9 mouse cellular contexts compared by ENCODE assay signal in genomic region chr7:110628611-110629354, GRCm38 (mm10). TPM values are rescaled to one million over a fixed set of nuclear protein-coding genes. Genes with fewer than 3 reads are reported as not detected.
A peak's percentile ranks its signal among the peaks of the same experiment; 100 is the strongest.
DNase-seq lines count a peak whose midpoint lies in the region; ATAC-seq and TF ChIP-seq lines count a peak whose summit lies in the region.
"Had no signal": no experiment of that assay in that cellular context is flagged by ENCODE, and none has a peak within 500 bp of the region (broad histone marks: within the 10 kb centered on the region; RNA-seq: fewer than 3 reads in every experiment).

No protein-coding gene starts in this region.

- no peak for ATAC-seq in embryonic facial prominence, embryonic 12.5 days (ENCODE audit: insufficient number of reproducible peaks, insufficient read depth, low FRiP score, low TSS enrichment)
- ATAC-seq in limb, embryonic 12.5 days (ENCODE audit: insufficient number of reproducible peaks, insufficient read depth, low FRiP score, low TSS enrichment, low read depth) = no peak
- ATAC-seq in neural tube, embryonic 14.5 days (ENCODE audit: low read depth) = 0 out of 2 replicates have a peak, but pooled peaks have one; percentile 10

- under 1% methylated on average over 33 of the region's 33 CpGs for WGBS in embryonic facial prominence, embryonic 12.5 days
- under 1% methylated on average over 33 of the region's 33 CpGs for WGBS in limb, embryonic 12.5 days
- WGBS in neural tube, embryonic 14.5 days = under 1% methylated on average over 33 of the region's 33 CpGs

- H3K9ac ChIP-seq in ES-Bruce4 (ENCODE audit: low read depth, poor library complexity, severe bottlenecking) = peak overlapping the region; percentile 7; the same call in 1 of the 2 replicates
- H3K9ac ChIP-seq in embryonic facial prominence, embryonic 12.5 days = peak overlapping the region; percentile 38; the same call in 1 of the 2 replicates
- H3K9ac ChIP-seq in limb, embryonic 12.5 days (replicated peaks) = peak overlapping the region; percentile 51
- H3K9ac ChIP-seq in neural tube, embryonic 14.5 days (replicated peaks; ENCODE audit: low read depth, low read length) = peak overlapping the region; percentile 37

- TF ChIP-seq POLR2A in ES-Bruce4 (IDR thresholded peaks at IDR 0.05; ENCODE audit: insufficient read depth, low read length) = no peak

- H3K9me3 ChIP-seq in ES-Bruce4 (replicated peaks; ENCODE audit: control insufficient read depth, insufficient read depth, low read length, poor library complexity, severe bottlenecking) = no peaks in the 10 kb centered on the region
- H3K9me3 ChIP-seq in embryonic facial prominence, embryonic 12.5 days = no peaks in the 10 kb centered on the region
- H3K9me3 ChIP-seq in limb, embryonic 12.5 days = no peaks in the 10 kb centered on the region
- no peaks in the 10 kb centered on the region for H3K9me3 ChIP-seq in neural tube, embryonic 14.5 days (ENCODE audit: control insufficient read depth, low read length)

- peak overlapping the region; percentile 64 for H3K4me3 ChIP-seq in ES-Bruce4 (ENCODE audit: low read depth, low read length)
- peak overlapping the region; percentile 37 for H3K4me3 ChIP-seq in embryonic facial prominence, embryonic 12.5 days
- H3K4me3 ChIP-seq in limb, embryonic 12.5 days (replicated peaks) = peak overlapping the region; percentile 41
- H3K4me3 ChIP-seq in neural tube, embryonic 14.5 days (ENCODE audit: low read depth, low read length) = peak overlapping the region; percentile 33

- peaks cover 3% of the 10 kb centered on the region; the same call in 1 of the 2 replicates for H3K27me3 ChIP-seq in ES-Bruce4 (ENCODE audit: control insufficient read depth, insufficient read depth, low read length, poor library complexity, severe bottlenecking)
- peaks cover 74% of the 10 kb centered on the region for H3K27me3 ChIP-seq in embryonic facial prominence, embryonic 12.5 days
- peaks cover 72% of the 10 kb centered on the region for H3K27me3 ChIP-seq in limb, embryonic 12.5 days
- H3K27me3 ChIP-seq in neural tube, embryonic 14.5 days (ENCODE audit: control insufficient read depth, insufficient read depth, low read length) = peaks cover 36% of the 10 kb centered on the region

- no peak for TF ChIP-seq EP300 in ES-Bruce4 (IDR thresholded peaks at IDR 0.05; ENCODE audit: insufficient read depth, low read depth, low read length)

- no peak for TF ChIP-seq CTCF in ES-Bruce4 (IDR thresholded peaks at IDR 0.05; ENCODE audit: low read depth, low read length)

- peak; percentile 43 for DNase-seq in gastrocnemius, adult 18-20 months (ENCODE audit: low spot score)
- DNase-seq in gastrocnemius, adult 8-10 months (ENCODE audit: low spot score in 2 of 2) = no peak
- DNase-seq in heart, postnatal 4 days = peak; percentile 49
- DNase-seq in thymus, postnatal 36 days = no peak

- H3K27ac ChIP-seq in ES-Bruce4 (ENCODE audit: insufficient read depth, low read length) = no peak overlapping the region
- H3K27ac ChIP-seq in embryonic facial prominence, embryonic 12.5 days = no peak overlapping the region
- H3K27ac ChIP-seq in limb, embryonic 12.5 days = no peak overlapping the region
- H3K27ac ChIP-seq in neural tube, embryonic 14.5 days (ENCODE audit: low read depth, low read length) = no peak overlapping the region

- peak overlapping the region; percentile 77 for H3K4me2 ChIP-seq in embryonic facial prominence, embryonic 12.5 days (replicated peaks)
- peak overlapping the region; percentile 78 for H3K4me2 ChIP-seq in limb, embryonic 12.5 days
- H3K4me2 ChIP-seq in neural tube, embryonic 14.5 days (ENCODE audit: low read depth, low read length) = peak overlapping the region; percentile 67

- no peaks in the 10 kb centered on the region for H3K36me3 ChIP-seq in ES-Bruce4 (ENCODE audit: control insufficient read depth, insufficient read depth, low read length, poor library complexity, severe bottlenecking)
- no peaks in the 10 kb centered on the region for H3K36me3 ChIP-seq in embryonic facial prominence, embryonic 12.5 days
- H3K36me3 ChIP-seq in limb, embryonic 12.5 days = no peaks in the 10 kb centered on the region
- no peaks in the 10 kb centered on the region for H3K36me3 ChIP-seq in neural tube, embryonic 14.5 days (ENCODE audit: control insufficient read depth, insufficient read depth, low read length)

- no peaks in the 10 kb centered on the region for H3K4me1 ChIP-seq in ES-Bruce4 (ENCODE audit: control insufficient read depth, insufficient read depth, low read length)
- peaks cover 39% of the 10 kb centered on the region for H3K4me1 ChIP-seq in embryonic facial prominence, embryonic 12.5 days
- H3K4me1 ChIP-seq in limb, embryonic 12.5 days (replicated peaks) = peaks cover 46% of the 10 kb centered on the region
- H3K4me1 ChIP-seq in neural tube, embryonic 14.5 days (ENCODE audit: control insufficient read depth, insufficient read depth, low read length) = peaks cover 27% of the 10 kb centered on the region

RNA-seq across cellular contexts. Expression of gene Adm, which starts 1.3 kb away (rescaled TPM):
- 1 to 10 TPM; 2.9 to 4.0 TPM for total RNA-seq in gastrocnemius, adult 18-20 months (2021)
- 1 to 10 TPM; 2.0 to 4.2 (median 2.5) TPM for total RNA-seq in gastrocnemius, adult 8-10 months (2022)
- polyA plus RNA-seq in ES-Bruce4 (2011; ENCODE audit: insufficient read depth, insufficient read length, low read depth, missing spikeins) = 1.9 and 2.4 TPM in 2 replicates
- polyA plus RNA-seq in embryonic facial prominence, embryonic 12.5 days (2016; fragmentation: Nextera tagmentation; extraction: Ambion mirVana) = 1.9 and 2.1 TPM in 2 replicates
- 10 to 100 TPM; 17.1 to 18.2 TPM for total RNA-seq in heart, postnatal 4 days (2021)
- polyA plus RNA-seq in limb, embryonic 12.5 days (2016; fragmentation: Nextera tagmentation; extraction: Ambion mirVana) = 1.2 and 2.1 TPM in 2 replicates
- 2.0 and 2.1 TPM in 2 replicates for polyA plus RNA-seq in neural tube, embryonic 14.5 days (2014; fragmentation: Nextera tagmentation; extraction: Ambion mirVana)
- total RNA-seq: hematopoietic stem cell, adult 5-6 weeks had no signal

RNA-seq across cellular contexts. Expression of gene Sbf2, which starts 14.1 kb away (rescaled TPM):
- total RNA-seq in gastrocnemius, adult 18-20 months (2021) = 1 to 10 TPM; 9.1 to 9.3 TPM
- 10 to 100 TPM in 1 of 4 experiments, 1 to 10 TPM in 3; 6.7 to 10.4 (median 7.9) TPM for total RNA-seq in gastrocnemius, adult 8-10 months (2022)
- polyA plus RNA-seq in ES-Bruce4 (2011; ENCODE audit: insufficient read depth, insufficient read length, low read depth, missing spikeins) = 60.2 and 65.5 TPM in 2 replicates
- polyA plus RNA-seq in embryonic facial prominence, embryonic 12.5 days (2016; fragmentation: Nextera tagmentation; extraction: Ambion mirVana) = 34.6 and 35.2 TPM in 2 replicates
- total RNA-seq in heart, postnatal 4 days (2021) = 10 to 100 TPM; 68.4 to 70.1 TPM
- 34.2 and 35.1 TPM in 2 replicates for polyA plus RNA-seq in limb, embryonic 12.5 days (2016; fragmentation: Nextera tagmentation; extraction: Ambion mirVana)
- 66.5 and 83.1 TPM in 2 replicates for polyA plus RNA-seq in neural tube, embryonic 14.5 days (2014; fragmentation: Nextera tagmentation; extraction: Ambion mirVana)

Comparison
In these comparisons a context has a peak if more than half of its experiments do, and no peak if none do; other contexts are left out.
1. DNase-seq: peak in gastrocnemius, adult 18-20 months (single experiment) and heart, postnatal 4 days (single experiment); none in gastrocnemius, adult 8-10 months (0 of 2) and thymus, postnatal 36 days (0 of 2).
2. Peak in every context shown above with its lines, with median percentiles within 50 percentile points of each other: H3K4me3 ChIP-seq, H3K9ac ChIP-seq and H3K4me2 ChIP-seq.